Mouse (Mus musculus) kidney, postnatal 10 days (tissue): ENCODE results near the gene Fmnl3.

Experiments
- DNase-seq: peaks from one replicate; pipeline ENCODE4 v3.0.0; 2021; ENCODE audit warnings: mixed read lengths

Gene Fmnl3

DNA sequence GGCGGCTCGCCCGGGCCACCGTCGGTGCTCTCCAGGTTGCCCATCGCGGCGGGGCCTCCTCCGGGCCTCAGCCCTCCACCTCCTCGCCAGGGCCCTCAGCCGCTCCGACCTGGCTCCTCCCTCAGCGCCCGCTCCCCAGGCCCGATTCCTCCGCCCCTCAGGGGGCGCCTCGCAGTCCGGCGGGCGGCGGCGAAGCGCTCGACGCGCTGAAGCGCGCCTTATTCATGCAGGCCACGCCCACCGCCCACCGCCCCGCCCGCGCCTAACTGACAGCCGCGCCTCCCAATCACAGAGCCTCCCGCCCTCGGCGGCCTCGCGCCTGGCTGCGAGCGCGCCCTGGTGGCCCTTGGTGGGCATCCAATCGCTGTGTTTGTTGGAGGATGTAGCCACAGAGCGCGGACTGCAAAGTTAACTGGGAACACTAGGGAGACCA lies at the start of gene Fmnl3:
Gene Fmnl3, minus strand, starts transcription at position 224 of the 433 bp plus-strand sequence.
- peak; percentile 99 for DNase-seq

DNA sequence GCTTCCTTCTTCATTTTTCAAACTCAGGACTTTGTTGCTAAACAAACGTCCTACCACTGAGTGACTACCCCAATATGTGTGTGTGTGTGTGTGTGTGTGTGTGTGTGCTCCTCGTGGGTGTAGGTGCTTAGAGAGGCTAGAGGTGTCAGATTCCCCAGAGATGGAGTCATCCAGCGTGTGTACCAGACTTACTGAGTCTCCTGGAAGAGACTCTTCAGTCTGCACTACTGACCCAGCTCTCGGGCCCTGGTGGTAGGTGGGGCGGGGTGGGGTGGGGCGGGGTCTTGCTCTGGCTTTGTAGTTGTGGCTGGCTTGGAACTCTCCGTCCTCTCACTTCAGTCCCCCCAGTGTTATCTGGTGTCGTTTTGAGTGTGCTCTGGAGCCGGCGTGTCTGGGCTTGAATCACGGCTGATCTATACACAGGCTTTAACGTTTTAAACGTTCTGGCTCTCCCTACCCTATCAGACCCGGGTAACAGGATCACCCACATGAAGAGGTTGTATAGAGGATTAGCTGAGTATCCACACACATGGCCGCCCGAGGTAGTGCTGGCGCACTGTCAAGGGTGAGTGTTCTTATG lies 47.5 kb upstream of the Fmnl3 start:
- DNase-seq, result no peak

DNA sequence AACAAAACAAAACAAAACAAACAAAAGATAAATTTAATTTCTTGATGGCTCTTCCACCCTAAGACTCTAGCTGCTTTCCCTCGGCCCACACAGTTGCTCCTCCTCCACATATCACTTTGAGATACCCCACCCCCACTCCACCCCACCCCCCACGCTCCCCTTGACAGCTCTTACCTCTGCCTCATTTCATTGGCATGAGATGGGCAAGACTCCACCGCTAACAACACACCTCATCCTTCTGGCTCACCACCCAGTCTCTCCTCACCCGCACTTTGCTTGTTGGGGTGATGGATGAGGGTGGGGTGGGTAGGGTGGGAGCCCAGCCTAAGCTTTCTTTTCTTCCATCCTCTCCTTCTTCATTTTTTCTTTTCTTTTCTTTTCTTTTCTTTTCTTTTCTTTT lies 46.7 kb upstream of the Fmnl3 start:
- DNase-seq, result no peak

DNA sequence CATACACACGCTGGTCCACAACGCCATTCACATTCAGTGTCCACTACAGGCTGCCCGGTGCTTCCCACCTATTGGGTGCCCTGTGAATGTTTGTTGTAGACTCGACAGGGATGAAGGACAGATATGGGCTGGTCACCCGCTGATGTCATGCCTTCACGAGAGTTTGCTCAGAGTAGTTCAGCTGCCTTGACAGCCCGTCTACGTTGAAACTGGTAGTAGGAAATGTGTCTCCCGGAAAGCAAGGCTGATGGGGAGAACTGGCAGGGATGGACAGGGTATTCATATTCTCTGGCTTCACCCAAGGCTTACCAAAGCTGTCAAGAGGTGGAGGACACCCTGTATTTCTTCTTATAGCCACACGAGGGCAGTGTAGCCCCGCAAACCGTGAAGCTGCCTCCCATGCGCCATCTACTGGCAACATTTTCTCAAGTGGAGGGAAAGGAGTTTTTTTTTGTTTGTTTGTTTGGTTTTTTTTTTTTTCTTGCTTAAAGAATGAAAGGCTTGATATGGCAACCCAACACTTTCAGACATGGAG lies 46.1 kb upstream of the Fmnl3 start:
- peak; percentile 91 for DNase-seq

DNA sequence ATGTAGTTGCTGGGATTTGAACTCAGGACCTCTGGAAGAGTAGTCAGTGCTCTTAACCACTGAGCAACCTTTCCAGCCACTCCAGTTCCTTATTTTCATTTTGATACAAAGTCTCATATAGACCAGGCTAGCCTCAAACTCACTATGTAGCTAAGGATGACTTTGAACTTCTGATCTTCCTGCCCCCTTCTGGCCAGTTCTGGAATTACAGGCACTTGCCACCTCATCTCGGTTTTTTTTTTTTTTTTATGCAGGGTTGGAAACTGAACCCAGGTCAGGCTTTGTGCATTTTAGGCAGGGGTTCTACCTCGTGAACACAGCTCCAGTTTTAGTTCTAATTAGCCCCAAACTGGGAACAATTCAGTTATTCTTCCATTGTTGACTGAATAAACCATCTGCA lies 45.5 kb upstream of the Fmnl3 start:
- peak; percentile 80 for DNase-seq

DNA sequence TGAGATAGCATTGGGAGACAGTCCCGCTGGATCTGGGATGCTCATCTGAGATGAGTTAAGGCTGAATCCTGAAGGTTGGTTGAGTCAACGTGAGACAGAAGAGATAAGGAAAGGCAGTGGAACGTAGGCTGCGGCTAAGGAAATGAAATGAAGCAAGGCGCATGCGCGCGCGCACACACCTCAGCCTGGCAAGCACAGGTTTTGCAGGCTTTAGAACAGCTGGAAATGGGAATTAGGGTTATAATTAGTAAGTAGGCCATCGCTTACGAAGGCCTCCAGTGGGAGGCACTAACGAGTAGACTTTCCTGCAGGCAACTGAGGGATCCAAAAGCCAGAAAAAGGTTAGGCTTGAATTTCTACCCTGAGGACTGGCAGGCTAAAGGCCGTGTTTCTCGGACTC lies 41.5 kb upstream of the Fmnl3 start:
- no peak for DNase-seq

DNA sequence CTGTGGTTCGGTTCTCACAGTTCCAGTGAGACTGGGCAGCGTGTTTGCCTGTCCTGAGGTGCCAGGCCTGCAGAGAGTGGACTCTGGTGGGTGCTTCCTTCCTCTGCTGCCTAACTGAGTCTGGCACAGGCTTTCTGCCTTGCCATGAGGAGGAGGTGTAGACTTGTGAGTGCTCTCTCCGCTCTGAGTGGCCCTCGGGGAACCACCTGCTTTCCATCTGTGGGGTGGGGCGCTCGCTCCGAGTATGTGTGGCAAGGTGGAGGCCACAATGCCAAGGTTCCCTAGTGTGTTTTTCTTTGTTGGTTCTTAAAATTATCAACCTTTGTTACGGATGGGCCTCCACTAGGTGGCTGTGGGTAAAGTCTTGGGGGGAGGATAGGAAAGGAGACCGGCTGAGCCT lies 38.6 kb upstream of the Fmnl3 start:
- DNase-seq, result no peak

DNA sequence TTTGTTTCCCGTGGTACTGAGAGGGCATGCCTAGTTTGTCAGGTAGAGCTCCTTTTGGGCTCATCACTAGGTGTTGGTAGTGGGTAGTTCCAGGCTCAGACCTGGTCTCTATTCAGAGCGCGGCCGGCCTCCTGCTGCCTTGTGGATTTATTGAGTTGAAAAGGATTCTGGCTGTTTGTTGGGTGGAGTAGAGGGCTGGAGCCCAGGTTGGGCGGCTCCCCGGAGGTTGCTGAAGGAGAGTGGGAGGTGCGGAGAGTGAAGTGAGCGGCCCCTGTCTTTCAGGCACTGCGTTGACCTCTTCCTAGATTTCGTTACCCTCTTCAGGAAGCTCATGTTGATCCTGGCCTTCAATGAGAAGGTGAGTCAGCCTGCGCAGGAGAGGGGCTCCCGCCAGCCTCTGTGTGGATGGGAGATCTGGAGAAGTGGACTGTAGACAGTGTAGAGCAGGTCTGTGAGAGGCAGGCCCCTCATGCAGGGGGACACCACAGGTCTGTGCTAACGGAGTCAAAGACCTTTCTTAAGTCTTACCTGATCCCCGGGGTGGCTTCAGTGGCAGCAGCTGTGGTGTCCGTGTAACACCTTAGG lies 36.8 kb upstream of the Fmnl3 start:
- DNase-seq, result no peak

DNA sequence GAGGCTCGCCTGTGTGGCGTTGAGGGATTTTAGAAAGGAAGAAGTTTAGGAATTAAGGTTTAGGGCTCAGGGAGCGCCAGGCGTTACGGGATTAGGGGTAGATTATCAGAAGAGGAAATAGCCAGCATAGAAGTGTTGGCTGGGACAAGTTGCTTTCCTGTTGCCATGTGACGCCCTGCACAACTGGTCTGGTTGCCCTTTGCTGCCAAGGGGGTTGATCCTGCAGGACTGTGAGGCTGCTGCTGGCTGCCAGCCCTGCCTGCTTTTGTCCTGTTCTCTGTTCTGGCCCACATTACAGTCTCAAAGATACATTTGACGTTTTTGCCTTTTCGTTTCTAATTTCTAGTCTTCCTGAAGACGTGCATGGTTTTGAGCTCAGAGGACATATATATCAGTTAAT lies 34.9 kb upstream of the Fmnl3 start:
- DNase-seq, result peak; percentile 40

DNA sequence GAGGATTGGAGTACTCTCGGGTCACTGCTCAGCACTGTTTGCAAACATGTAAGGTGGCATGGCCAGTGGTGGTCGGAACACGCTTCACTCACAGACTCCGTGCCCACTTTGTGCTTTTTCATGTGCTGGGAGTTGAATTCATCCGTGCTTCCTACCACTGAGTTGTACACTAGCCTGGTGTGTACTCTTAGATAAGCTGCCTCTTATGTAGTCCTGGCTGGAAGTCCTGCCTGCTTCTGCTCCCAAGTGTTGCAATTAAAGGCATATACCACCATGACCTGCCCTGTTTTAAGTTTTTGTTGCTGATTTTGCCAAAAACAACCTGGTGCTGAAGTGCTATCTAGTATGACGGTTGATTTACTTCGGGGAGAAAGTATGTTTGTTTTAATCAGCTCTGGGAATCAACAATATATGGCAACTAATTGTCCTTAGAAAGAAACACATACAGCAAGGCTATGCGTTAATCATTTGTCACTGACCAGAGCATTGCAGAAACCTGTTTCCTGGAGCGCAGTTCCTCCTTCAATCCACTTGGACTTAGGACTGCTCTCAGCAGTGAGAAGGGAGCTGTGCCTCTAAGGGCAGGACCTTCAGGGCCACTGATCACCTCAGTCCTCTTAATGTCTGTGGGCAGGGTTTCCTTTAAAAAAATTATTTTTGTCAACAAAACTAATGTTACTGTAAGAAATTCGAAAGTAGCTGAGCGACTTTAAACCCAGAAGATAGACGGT lies 33.0 kb upstream of the Fmnl3 start:
- peak; percentile 38 for DNase-seq

DNA sequence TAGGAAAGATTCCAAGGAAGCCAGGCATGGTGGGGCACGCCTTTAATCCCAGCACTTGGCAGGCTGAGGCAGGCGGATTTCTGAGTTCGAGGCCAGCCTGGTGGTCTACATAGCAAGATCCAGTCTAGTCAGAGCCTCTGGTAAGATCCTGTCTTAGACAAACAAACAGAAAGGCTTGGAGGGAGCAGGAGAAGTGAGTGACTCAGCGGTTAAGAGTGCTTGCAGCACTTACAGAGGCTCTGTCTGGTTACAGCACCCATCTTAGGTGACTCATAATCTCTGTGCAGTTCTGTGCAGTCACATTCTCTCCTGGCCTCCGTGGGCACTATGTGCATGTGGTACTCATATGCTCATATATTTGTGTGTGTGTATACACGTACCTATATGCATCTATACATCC lies 30.3 kb upstream of the Fmnl3 start:
- no peak for DNase-seq

DNA sequence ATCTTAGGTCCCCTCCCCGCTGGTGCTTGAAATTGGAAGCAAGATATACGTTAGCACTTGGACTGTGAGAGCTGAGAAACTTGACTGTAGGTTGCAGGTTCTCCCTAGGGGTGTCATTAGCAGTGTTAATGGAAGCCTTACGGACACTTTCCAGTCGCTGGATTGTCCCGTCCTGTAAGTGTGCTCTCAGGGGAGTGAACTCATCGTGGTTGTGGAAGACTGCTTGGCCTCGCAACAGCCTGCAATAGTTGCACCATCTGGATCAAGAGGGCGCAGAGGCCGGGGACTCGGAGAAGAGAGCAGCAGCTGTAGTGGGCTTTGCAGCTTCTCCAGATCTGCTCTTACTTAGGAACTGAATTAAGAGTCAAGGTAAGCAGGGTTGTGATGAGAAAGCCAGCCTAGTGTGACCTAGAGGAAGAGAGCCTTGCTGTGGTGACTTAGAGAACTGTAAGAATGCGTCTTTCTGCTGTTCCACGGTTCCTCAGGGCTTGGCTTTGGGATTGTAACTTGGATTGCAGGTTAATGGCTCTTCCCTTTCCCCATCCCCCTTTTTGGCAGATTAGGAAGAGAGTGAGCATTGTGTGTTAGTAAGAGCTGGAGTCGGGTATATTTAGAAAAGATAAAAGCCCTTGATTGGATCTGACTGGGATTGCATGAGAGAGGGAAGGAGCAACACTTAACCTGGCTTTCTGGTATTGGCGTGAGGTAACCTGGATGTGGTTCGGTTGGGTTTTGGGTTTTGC lies 29.4 kb upstream of the Fmnl3 start:
- DNase-seq, result no peak

DNA sequence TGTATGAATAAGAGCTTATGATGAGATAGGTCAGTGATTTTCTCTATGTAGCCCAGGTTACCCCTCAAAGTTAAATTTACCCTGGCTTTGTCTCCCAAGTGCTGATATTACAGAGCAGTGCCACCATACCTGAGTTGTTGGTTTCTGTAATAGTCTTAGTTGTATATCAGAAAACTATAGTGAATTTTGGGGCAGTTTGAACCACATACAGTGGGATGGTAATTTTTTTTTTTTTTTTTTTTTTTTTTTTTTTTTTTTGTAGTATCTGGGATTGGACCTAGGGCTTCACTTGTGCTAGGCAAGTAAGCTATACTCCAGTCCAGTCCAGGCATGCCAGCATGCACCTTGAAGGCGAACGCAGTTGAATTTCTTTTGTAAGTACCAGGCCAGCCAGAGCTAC lies 27.3 kb upstream of the Fmnl3 start:
- DNase-seq, result no peak

DNA sequence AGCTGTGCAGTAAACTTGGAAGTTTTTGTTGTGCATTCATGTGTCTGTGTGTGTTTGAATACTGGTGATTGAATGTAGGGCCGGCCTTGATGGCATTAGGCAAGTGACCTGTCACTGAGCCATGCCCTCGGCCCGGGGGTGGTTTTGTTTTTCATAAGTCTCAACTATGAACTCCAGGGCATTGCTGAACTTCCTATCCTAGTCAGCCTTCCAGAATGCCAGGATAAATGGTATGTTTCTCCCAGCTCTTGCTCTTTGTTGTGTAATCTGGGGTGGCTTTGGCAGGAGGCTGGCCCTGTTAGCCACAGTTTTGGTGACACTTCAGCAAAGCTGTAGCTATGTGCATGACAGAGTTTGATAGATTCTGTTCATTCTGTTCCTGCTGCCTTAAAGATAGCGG lies 26.6 kb upstream of the Fmnl3 start:
- no peak for DNase-seq

DNA sequence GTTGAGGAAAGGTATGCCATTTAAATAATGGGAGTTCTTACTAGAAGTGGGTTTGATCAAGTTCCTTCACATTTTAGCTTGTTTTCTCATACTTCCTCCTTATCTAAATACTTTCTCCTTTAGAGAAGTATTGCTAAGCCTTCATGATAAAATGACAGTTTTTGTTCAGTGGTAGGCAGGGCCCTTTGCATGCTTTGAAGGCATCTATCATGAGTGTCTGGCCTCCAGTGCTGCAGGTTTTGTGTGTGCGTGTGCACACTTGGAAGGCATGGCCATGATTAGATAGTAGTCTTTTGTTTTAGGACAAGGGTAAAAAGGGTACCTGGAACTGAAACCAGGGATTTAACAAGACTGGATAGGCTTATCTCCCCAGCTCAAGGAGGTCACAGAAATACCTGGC lies 26.2 kb upstream of the Fmnl3 start:
- no peak for DNase-seq

DNA sequence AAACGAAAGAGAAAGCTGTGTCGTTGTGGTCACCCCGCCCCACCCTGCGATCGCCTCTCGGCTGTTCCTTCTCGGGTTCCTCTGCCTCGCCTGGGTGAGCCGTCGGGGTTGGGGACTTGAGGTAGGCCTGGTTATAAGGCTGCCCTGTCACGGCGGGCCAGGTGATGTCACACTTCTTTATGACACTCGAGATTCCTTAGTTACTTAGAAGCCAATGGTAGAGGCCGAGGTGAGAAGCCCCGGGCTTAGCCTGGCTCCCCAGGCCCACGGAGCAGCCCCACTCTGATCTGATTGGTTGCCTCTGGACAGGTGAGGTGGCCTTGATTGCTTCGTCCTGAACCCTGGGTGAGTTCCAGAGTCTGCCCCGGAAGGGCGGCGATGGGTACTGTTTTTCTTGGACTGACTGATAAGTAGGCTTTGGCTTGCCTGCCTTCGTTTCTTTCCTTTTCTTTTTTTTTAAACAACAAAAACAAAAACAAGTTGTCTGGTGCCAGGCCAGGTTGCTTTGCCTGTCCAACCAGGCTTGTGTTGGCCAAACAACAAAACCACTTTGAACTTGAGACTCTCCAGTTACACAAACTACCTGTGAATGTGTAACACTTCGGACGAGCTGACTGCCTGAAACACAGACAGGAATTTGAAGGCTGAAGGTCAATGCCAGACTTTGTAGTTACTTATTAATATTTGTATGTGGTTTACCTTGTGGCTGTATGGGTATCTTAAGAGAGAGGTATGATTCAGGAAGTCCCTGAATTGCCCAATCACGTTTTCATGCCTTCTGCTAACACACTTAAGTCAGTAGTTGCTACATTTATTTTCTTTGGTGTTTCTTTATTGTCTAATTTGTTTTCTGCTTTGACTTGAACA lies 23.3 kb upstream of the Fmnl3 start:
- peak; percentile 79 for DNase-seq

DNA sequence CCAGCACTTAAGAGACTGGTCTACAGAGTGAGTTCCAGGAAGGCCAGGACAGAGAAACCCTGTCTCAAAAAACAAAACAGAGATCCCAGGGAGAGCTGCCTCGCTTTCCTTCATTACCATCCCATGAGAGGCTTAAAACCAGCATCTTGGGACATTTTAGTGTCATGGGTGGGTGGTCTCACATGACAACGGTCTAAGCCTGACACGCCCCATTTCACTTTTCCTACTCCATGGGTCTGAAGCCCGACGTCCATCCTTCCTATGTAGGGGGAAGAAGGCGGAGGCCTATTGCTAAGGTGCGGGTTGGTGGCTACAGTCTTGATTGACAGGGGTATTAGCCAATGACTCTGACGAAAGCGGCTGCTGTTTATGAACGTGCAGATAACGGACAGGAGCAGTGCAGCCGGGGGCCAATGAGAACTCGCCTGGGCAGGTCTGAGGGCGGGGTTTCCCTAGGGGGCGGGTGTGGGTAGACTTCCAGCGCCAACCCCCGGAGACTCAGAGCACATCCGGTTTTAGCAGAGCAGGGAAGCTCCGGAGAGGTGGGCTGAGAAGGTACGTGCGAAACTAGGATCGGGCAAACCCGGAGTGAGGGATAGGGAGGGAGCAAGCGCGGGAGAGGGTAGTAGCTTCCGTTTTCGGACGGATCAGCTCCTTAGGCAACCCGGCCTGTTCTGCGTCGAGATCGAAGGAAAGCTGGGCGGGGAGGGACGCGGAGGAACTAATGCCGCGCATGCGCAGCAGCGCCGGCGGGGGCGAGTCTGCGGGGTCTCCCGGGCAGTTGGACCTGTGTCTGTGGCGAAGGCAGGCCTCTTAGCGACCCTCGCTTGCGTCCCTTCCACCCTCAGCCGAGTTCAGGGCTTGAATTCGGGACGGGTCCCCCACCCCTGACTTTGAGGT lies 22.5 kb upstream of the Fmnl3 start, which contains the start of gene Tmbim6:
Gene Tmbim6, plus strand, starts transcription at position 397 of the 900 bp plus-strand sequence.
- DNase-seq, result peak; percentile 99

DNA sequence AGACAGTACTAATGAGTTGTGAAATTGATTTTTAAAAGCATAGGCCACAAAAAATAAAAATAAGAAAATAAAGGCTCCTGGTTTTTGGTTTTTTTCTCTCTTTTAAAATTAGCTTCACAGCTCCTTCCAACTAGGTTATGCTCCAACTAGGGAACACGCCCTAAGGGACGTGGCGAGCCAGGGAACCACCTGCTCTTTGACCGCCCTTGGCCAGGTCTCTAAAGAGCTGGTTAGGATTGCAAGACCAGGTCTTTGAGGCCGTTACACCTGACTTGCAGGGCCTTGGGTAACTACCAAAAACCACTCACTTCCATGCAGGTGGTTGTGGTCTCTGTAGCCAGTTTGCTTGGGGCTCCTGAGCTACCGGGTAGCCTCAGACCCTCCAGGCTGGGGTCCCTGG lies 21.7 kb upstream of the Fmnl3 start:
- DNase-seq, result peak; percentile 62

DNA sequence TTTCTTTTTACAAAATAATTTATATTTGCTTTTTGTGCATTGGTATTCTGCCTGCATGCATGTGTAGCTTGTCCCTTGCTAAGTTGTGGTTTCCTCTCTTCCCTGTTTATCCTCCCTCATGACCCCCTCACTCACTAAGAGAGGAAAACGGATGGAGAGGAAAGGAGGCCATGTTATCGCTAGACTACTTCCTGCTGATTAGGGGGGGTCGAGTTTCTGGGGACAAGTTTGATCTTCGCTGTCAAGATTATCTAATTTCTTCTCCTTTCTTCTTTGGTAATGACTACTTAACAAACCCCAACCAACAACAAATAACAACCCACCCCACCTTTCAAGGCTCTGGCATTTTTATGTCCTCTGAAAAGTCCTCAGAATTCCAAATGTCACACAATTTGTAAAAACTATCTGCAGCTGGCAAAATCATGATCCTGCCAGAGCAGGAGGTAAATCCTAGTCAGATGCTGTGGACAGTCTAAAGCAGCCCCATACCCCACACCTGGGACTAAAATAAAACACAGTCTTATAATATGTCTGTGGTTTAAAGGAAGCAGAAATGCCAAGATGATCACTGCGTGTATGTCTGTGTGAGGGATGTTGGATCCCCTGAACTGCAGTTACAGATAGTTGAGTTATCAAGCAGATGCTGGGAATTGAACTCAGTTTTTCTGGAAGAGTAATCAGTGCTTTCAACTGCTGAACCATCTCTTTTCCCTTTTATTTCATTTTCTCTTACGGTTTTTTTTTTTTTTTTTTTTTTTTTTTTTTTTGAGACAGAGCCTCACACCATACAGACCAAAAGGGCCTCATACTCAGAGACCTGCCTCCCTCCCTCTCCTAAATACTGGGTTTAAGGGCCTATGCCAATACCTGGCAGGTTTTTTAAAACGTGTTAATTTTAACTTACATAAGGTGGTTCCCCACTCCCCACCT lies 20.5 kb upstream of the Fmnl3 start:
- no peak for DNase-seq

DNA sequence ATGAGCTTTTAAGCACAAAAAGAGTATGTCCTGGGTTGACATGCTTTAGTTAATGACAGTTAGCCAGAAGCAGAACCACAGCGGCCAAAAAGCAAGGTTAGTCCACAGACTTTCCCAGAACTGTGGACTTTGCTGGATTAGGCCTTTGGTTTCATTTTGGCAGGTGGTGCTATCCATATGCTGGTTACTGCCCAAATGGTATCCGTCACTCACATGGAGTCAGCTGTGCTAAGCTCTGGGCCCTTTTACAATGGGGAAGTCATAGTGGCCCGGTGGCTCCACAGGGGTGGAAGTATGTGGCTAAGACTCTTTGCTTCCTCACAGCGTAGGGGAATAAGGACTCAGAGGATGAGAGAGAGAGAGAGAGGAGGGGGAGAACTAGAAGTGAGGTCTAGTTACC lies 17.7 kb upstream of the Fmnl3 start:
- DNase-seq, result no peak
